Mouse (Mus musculus) C2C12 (cell line): ENCODE results near the gene Egfl8.

ENCODE experiments used
- CTCF ChIP-seq: IDR thresholded peaks from one replicate; pipeline ENCODE4 v1.5.1; 2011; ENCODE audit not compliant: control insufficient read depth, insufficient read depth, insufficient read length
- MYOG ChIP-seq: IDR thresholded peaks from one replicate; pipeline ENCODE4 v1.6.1; 2011; ENCODE audit not compliant: control insufficient read depth, insufficient read length; ENCODE audit errors: extremely low read depth

DNA sequence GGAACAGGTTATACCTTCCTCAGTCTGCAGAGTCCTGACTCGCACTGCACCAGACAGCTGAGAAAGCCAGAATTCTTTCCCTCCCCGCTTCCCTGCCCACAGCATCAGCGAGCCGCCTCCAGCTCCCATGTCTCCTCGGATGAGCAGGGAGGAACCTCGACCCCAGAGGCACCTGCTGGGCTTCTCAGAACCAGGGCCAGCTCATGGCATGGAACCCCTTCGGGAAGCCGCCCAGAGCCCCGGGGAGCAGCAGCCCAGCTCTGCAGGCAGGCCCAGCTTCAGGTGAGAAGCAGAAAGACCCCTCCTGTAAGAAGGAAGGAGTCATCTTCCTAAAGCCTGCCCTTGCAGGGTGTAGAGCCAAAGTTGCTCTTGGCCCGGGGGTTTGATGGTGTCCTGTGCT is 36.8 kb upstream of the Egfl8 start:
- TF ChIP-seq MYOG (no peak), CTCF (no peak)
